Mouse (Mus musculus): ENCODE measurements at regions not wholly inside any gene's neighbourhood (a gene's known extent, or its start where the extent isn't known, plus 50 kb on each side); places are given as distances from the start of the nearest gene placed in this dataset.

GRCm38 (mm10) chr14:61896879-61897278 is 289.6 kb downstream of the Kcnrg start:
- TF ChIP-seq CTCF (IDR thresholded peaks at IDR 0.05; ENCODE audit: low read depth, low read length), result no peak
- TF ChIP-seq POLR2A (IDR thresholded peaks at IDR 0.05; ENCODE audit: extremely low read depth, insufficient read depth, low read length), result no peak

Measured in liver, adult 2 months (tissue).